Mouse (Mus musculus) hindbrain, postnatal 0 days (tissue): Measurements from ENCODE around the gene Ndufaf5. TPM values are rescaled to one million over a fixed set of nuclear protein-coding genes. Genes with fewer than 3 reads are reported as not detected.
"Not testable (repeated sequence)": the region's sequence is repeated elsewhere in the genome, so short reads cannot be mapped to it uniquely, and the experiment has no call there.

ENCODE experiments used
- ATAC-seq: fragments of 200-750 bp; cut with Nextera tagmentation; 2 replicates; pipeline ENCODE4 v1.8.0; 2017; ENCODE audit warnings: mild to moderate bottlenecking, moderate TSS enrichment, moderate library complexity
- DNase-seq: peaks from one replicate; pipeline ENCODE4 v3.0.0-alpha.2; 2015; ENCODE audit warnings: low spot score
- H3K27ac ChIP-seq: fragments of 300-500 bp; sonication (generic); 2 replicates; pipeline ENCODE4 v1.5.1; 2014; ENCODE audit warnings: mild to moderate bottlenecking
- H3K27me3 ChIP-seq: fragments of 300-500 bp; sonication (generic); 2 replicates; pipeline ENCODE4 v1.6.1; 2014; ENCODE audit warnings: low read length, mixed read lengths; ENCODE audit not compliant: insufficient read depth
- H3K36me3 ChIP-seq: fragments of 300-500 bp; sonication (generic); 2 replicates; pipeline ENCODE4 v1.6.1; 2014; ENCODE audit warnings: low read length, mixed read lengths; ENCODE audit not compliant: insufficient read depth
- H3K4me1 ChIP-seq: fragments of 300-500 bp; sonication (generic); 2 replicates; pipeline ENCODE4 v1.6.1; 2014; ENCODE audit warnings: antibody characterized with exemption, low read length, mixed read lengths; ENCODE audit not compliant: insufficient read depth
- H3K4me2 ChIP-seq: fragments of 300-500 bp; sonication (generic); 2 replicates; pipeline ENCODE4 v1.6.1; 2014; ENCODE audit warnings: low read depth, mild to moderate bottlenecking, low read length, moderate library complexity, mixed read lengths
- H3K4me3 ChIP-seq: fragments of 300-500 bp; sonication (generic); 2 replicates; pipeline ENCODE4 v1.5.1; 2014; ENCODE audit warnings: low read length
- H3K9ac ChIP-seq: fragments of 300-500 bp; sonication (generic); replicated peaks from 2 replicates; pipeline ENCODE4 v1.6.1; 2014; ENCODE audit warnings: mild to moderate bottlenecking, low read length, moderate library complexity, mixed read lengths
- H3K9me3 ChIP-seq: fragments of 300-500 bp; sonication (generic); 2 replicates; pipeline ENCODE4 v1.6.1; 2016; ENCODE audit warnings: low read length, mixed read lengths
- CTCF ChIP-seq: IDR thresholded peaks from 2 replicates; pipeline ENCODE4 v1.5.1; 2016; ENCODE audit warnings: antibody characterized with exemption, control low read depth, low read depth
- WGBS: fragments of 180-500 bp; shearing (Covaris S2); extraction: QIAGEN DNeasy Blood & Tissue Kit; methylation state at CpG from one replicate; pipeline ENCODE4 v1.1.7; 2014; 5-methylcytosine and 5-hydroxymethylcytosine counted together
- polyA plus RNA-seq: library from polyadenylated mRNA; unstranded; fragments of >200 nt; fragmentation: Nextera tagmentation; extraction: Ambion mirVana; gene quantifications from 2 replicates; pipeline ENCODE4 v1.2.1, GENCODE M21; 2015
- total RNA-seq: library from RNA; depleted of rRNA; stranded (reverse); fragments of >200 nt; gene quantifications from 2 replicates; pipeline ENCODE4 v1.2.3, GENCODE M21; 2014; rRNA removed

Ndufaf5 gene
- total RNA-seq, result 30.7 and 39.2 TPM in 2 replicates
- polyA plus RNA-seq, result 65.3 and 66.2 TPM in 2 replicates

- ATAC-seq (peak; percentile 98), DNase-seq (peak; percentile 99)
- H3K4me2 ChIP-seq, result peak within 1 kb of the TSS; percentile 96
- H3K27me3 ChIP-seq, result no peaks in the 10 kb centered on the region
- peaks cover 12% of the 10 kb centered on the region; the same call in 1 of the 2 replicates for H3K36me3 ChIP-seq
- H3K9me3 ChIP-seq, result no peaks in the 10 kb centered on the region
- 0 out of 2 replicates have a peak, but pooled peaks have one; percentile 11 for TF ChIP-seq CTCF
- H3K4me1 ChIP-seq, result no peaks in the 10 kb centered on the region; the same call in 1 of the 2 replicates
- H3K9ac ChIP-seq, result peak within 1 kb of the TSS; percentile 75
- peak within 1 kb of the TSS; percentile 79 for H3K27ac ChIP-seq
- H3K4me3 ChIP-seq, result peak within 1 kb of the TSS; percentile 78
- 2% methylated on average over 43 of the region's 43 CpGs for WGBS
These were observed at the start of gene Ndufaf5, which contains the start of gene Esf1 for GRCm38 (mm10) chr2:140170127-140170802. Gene Ndufaf5, plus strand, starts transcription at chr2:140170649. Gene Esf1, minus strand, starts transcription at chr2:140170564.

GRCm38 (mm10) chr2:140125516-140125915 is 44.9 kb upstream of the Ndufaf5 start:
- Histone ChIP-seq H3K4me2 (no peak overlapping the region), H3K9ac (no peak overlapping the region), H3K36me3 (peaks cover 32% of the 10 kb centered on the region; the same call in 1 of the 2 replicates), H3K4me3 (no peak overlapping the region), H3K4me1 (no peaks in the 10 kb centered on the region), H3K27me3 (no peaks in the 10 kb centered on the region), H3K9me3 (no peaks in the 10 kb centered on the region), H3K27ac (no peak overlapping the region)
- no peak for DNase-seq
- 86% methylated on average over 2 of the region's 2 CpGs for WGBS
- TF ChIP-seq CTCF, result 0 out of 2 replicates have a peak, but pooled peaks have one; percentile 7
- ATAC-seq, result no peak

GRCm38 (mm10) chr2:140151743-140152142 is 18.7 kb upstream of the Ndufaf5 start, which contains the start of gene Gm17374:
Gene Gm17374, plus strand, starts transcription at chr2:140152043.
- H3K36me3 ChIP-seq, H3K27ac ChIP-seq, H3K4me3 ChIP-seq, H3K4me1 ChIP-seq, H3K27me3 ChIP-seq, H3K4me2 ChIP-seq, ATAC-seq, H3K9ac ChIP-seq, H3K9me3 ChIP-seq, DNase-seq: not testable (repeated sequence)
- 95% methylated on average over 4 of the region's 4 CpGs for WGBS

GRCm38 (mm10) chr2:140159186-140159730 is 11.2 kb upstream of the Ndufaf5 start:
- no peak for ATAC-seq
- H3K9me3 ChIP-seq, result no peaks in the 10 kb centered on the region
- TF ChIP-seq CTCF, result peak; percentile 60
- 82% methylated on average over 3 of the region's 3 CpGs for WGBS
- no peaks in the 10 kb centered on the region for H3K4me1 ChIP-seq
- no peak overlapping the region for H3K4me3 ChIP-seq
- H3K36me3 ChIP-seq, result peaks cover 12% of the 10 kb centered on the region
- H3K4me2 ChIP-seq, result no peak overlapping the region
- no peak overlapping the region for H3K27ac ChIP-seq
- H3K9ac ChIP-seq, result no peak overlapping the region
- H3K27me3 ChIP-seq, result no peaks in the 10 kb centered on the region
- peak; percentile 78 for DNase-seq

GRCm38 (mm10) chr2:140163351-140163854 is 7.0 kb upstream of the Ndufaf5 start:
- 97% methylated on average over 5 of the region's 5 CpGs for WGBS
- Histone ChIP-seq H3K36me3 (peaks cover 20% of the 10 kb centered on the region), H3K4me3 (no peak overlapping the region), H3K27me3 (no peaks in the 10 kb centered on the region), H3K9ac (no peak overlapping the region), H3K4me1 (no peaks in the 10 kb centered on the region), H3K4me2 (no peak overlapping the region), H3K9me3 (no peaks in the 10 kb centered on the region), H3K27ac (no peak overlapping the region)
- DNase-seq (no peak), ATAC-seq (no peak)
- no peak for TF ChIP-seq CTCF

GRCm38 (mm10) chr2:140169057-140169456 is 1.4 kb upstream of the Ndufaf5 start:
- Histone ChIP-seq H3K4me1 (no peaks in the 10 kb centered on the region; the same call in 1 of the 2 replicates), H3K4me3 (no peak overlapping the region), H3K9me3 (no peaks in the 10 kb centered on the region), H3K36me3 (peaks cover 16% of the 10 kb centered on the region; the same call in 1 of the 2 replicates), H3K27ac (no peak overlapping the region), H3K4me2 (no peak overlapping the region), H3K27me3 (no peaks in the 10 kb centered on the region), H3K9ac (no peak overlapping the region)
- 72% methylated on average over 1 of the region's 1 CpGs for WGBS
- TF ChIP-seq CTCF, result no peak
- DNase-seq (no peak), ATAC-seq (no peak)
